Mouse (Mus musculus): ENCODE data around the gene Mrpl33. TPM values are rescaled to one million over a fixed set of nuclear protein-coding genes. Genes with fewer than 3 reads are reported as not detected.

Gene Mrpl33
- polyA plus RNA-seq, 1 experiment from 2014 or later: 232 TPM

DNA sequence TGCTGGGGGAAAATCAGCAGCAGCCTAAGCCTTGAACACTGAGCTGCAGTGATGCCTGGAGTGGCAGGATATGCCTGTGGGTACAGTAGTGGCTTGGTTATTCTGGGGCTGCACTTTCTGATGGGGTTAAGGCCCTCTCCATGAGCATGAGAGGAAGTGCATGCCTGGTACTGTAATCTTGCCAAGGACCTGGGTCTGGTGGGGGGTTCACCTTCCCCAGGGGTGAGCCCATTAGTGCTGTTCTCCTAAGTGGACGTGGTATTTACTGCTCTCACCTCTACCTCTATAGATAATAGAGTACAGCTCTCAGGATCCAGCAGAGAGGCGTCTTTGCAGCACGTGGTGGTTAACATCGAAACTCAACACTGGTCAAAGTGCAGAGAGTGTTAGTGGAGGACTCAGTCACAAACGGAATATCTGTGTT lies 117.1 kb downstream of the Mrpl33 start:
- H3K27ac ChIP-seq: no peak overlapping the region; the same call in 1 of the 2 replicates
- WGBS (ENCODE audit: insufficient replicate concordance): 48% methylated on average over 5 of the region's 5 CpGs
- no peak for ATAC-seq
- H3K27me3 ChIP-seq (replicated peaks): no peaks in the 10 kb centered on the region
- H3K9me3 ChIP-seq (replicated peaks): no peaks in the 10 kb centered on the region
- peaks cover 22% of the 10 kb centered on the region for H3K4me1 ChIP-seq
- H3K9ac ChIP-seq: no peak overlapping the region
- H3K4me3 ChIP-seq: no peak overlapping the region
- peaks cover 11% of the 10 kb centered on the region for H3K36me3 ChIP-seq
- no peak overlapping the region for H3K4me2 ChIP-seq

Small RNAs within 50 kb of the gene (microRNA-seq; reads per million reads assigned to microRNA genes)
- gene Mir3473e: not detected

Other genes with a start within 250 kb of the Mrpl33 start
- 21.5 and 23.8 TPM in 2 replicates for gene Zfp512, start 144.5 kb upstream of the Mrpl33 start, polyA plus RNA-seq (2016; fragmentation: Nextera tagmentation; extraction: Ambion mirVana)
- gene 4930548H24Rik, start 111.2 kb upstream of the Mrpl33 start, polyA plus RNA-seq (2016; fragmentation: Nextera tagmentation; extraction: Ambion mirVana): not detected in 2 replicates
- 34.9 and 38.8 TPM in 2 replicates for gene Gpn1, start 102.2 kb upstream of the Mrpl33 start, polyA plus RNA-seq (2016; fragmentation: Nextera tagmentation; extraction: Ambion mirVana)
- gene Slc4a1ap, start 69.9 kb upstream of the Mrpl33 start, polyA plus RNA-seq (2016; fragmentation: Nextera tagmentation; extraction: Ambion mirVana): 19.2 and 20.4 TPM in 2 replicates
- gene Supt7l, start 69.1 kb upstream of the Mrpl33 start, polyA plus RNA-seq (2016; fragmentation: Nextera tagmentation; extraction: Ambion mirVana): 12.7 and 12.9 TPM in 2 replicates
- 20.7 and 20.8 TPM in 2 replicates for gene Rbks, start 100.7 kb downstream of the Mrpl33 start, polyA plus RNA-seq (2016; fragmentation: Nextera tagmentation; extraction: Ambion mirVana)
- gene Babam2, start 100.7 kb downstream of the Mrpl33 start, polyA plus RNA-seq (2016; fragmentation: Nextera tagmentation; extraction: Ambion mirVana): 41.3 and 41.7 TPM in 2 replicates